Mouse (Mus musculus): ENCODE results near the gene Mfsd12. TPM values are rescaled to one million over a fixed set of nuclear protein-coding genes. Genes with fewer than 3 reads are reported as not detected.

Mfsd12 gene
- total and polyA plus RNA-seq, 3 experiments: 22.5 to 29.0 TPM; not detected in 1

GRCm38 (mm10) chr10:81351678-81352291 lies 5.5 kb upstream of the Mfsd12 start (continued):
- peak; percentile 94 for TF ChIP-seq MXI1 (IDR thresholded peaks at IDR 0.05; ENCODE audit: low read depth, low read length)
- TF ChIP-seq USF2 (IDR thresholded peaks at IDR 0.05; ENCODE audit: borderline replicate concordance in 1 of 2, insufficient read depth in 1 of 2, low read depth in 1 of 2, low read length in 2 of 2): no peak
- TF ChIP-seq SIN3A (IDR thresholded peaks at IDR 0.05; ENCODE audit: low read length): peak; percentile 96

DNA sequence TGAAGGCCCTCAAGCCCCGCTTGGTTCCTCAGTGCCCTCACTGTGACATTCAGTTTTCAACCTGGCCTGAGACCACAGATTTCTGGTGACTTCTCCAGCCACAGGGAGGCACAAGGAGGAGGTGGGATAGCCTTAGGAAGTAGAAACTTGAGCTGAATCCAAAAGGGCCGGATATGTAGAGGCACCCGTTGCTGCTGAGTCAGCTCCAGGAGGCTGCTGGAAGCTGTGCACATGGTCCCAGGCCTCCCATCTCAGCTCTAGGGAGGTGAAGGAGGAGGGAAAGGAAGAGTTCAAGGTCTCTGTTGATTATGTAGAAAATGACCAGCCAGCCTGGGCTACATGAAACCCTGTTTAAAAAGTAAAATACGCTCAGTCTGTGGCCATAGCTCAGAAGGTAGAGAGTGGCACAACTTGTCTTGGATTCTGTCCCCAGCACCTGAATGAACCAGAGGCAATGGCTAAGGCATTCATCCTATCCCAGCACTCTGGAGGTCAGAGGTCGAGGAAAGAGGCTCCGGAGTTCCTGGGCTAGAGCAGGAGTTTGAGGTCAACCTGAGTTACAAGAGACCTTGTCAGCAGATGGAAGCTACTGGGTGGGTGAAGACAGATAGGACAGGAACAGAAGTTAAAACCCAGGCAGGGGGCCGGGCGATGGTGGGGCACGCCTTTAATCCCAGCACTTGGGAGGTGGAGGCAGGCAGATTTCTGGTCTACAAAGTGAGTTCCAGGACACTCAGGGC lies 2.4 kb upstream of the Mfsd12 start:
- TF ChIP-seq GATA1 (IDR thresholded peaks at IDR 0.05; ENCODE audit: low read depth, low read length) (no peak), MAZ (IDR thresholded peaks at IDR 0.05; ENCODE audit: low read depth, low read length) (no peak), CHD1 (IDR thresholded peaks at IDR 0.05; ENCODE audit: low read depth, low read length) (no peak), TCF12 (IDR thresholded peaks at IDR 0.05; ENCODE audit: low read depth, low read length) (no peak), HCFC1 (IDR thresholded peaks at IDR 0.05; ENCODE audit: low read depth, low read length) (no peak), BHLHE40 (IDR thresholded peaks at IDR 0.05; ENCODE audit: borderline replicate concordance, low read depth, low read length) (no peak), SIN3A (IDR thresholded peaks at IDR 0.05; ENCODE audit: low read length) (no peak), E2F4 (IDR thresholded peaks at IDR 0.05; ENCODE audit: borderline replicate concordance, low read depth, low read length) (no peak), MYB (IDR thresholded peaks at IDR 0.05; ENCODE audit: low read depth, low read length) (no peak), CTCF (IDR thresholded peaks at IDR 0.05 in 2 of 3, conservative IDR thresholded peaks at IDR 0.05 in 1 of 3; ENCODE audit: control insufficient read depth in 1 of 3, insufficient read depth in 1 of 3, low read depth in 2 of 3, low read length in 3 of 3, poor library complexity in 1 of 3, severe bottlenecking in 1 of 3) (no peak), MXI1 (IDR thresholded peaks at IDR 0.05; ENCODE audit: low read depth, low read length) (no peak), TAL1 (IDR thresholded peaks at IDR 0.05; ENCODE audit: low read length) (no peak), POLR2AphosphoS5 (IDR thresholded peaks at IDR 0.05; ENCODE audit: borderline replicate concordance, low read depth, low read length) (no peak), MEF2A (IDR thresholded peaks at IDR 0.05; ENCODE audit: extremely low read depth, insufficient replicate concordance, low read depth, low read length, poor library complexity, severe bottlenecking) (no peak), MYC (IDR thresholded peaks at IDR 0.05; ENCODE audit: low read depth, low read length) (no peak), MAFK (IDR thresholded peaks at IDR 0.05; ENCODE audit: borderline replicate concordance, low read depth, low read length) (no peak), SMC3 (IDR thresholded peaks at IDR 0.05; ENCODE audit: low read depth, low read length) (no peak), ELF1 (IDR thresholded peaks at IDR 0.05; ENCODE audit: low read depth, low read length) (no peak), POLR2AphosphoS2 (IDR thresholded peaks at IDR 0.05; ENCODE audit: low read length) (no peak)
- DNase-seq (ENCODE audit: low read depth, low spot score): no peak
- peaks cover 0 to 24% of the 10 kb centered on the region in 2 experiments; a peak in 2 of 4 replicates for H3K36me3 ChIP-seq (ENCODE audit: control insufficient read depth in 1 of 2, insufficient read depth in 2 of 2, low read length in 2 of 2)
- H3K9me3 ChIP-seq (replicated peaks; ENCODE audit: insufficient read depth, low read length): no peaks in the 10 kb centered on the region
- peaks cover 28% of the 10 kb centered on the region for H3K79me2 ChIP-seq (ENCODE audit: control insufficient read depth, insufficient read depth, low read length, poor library complexity)
- H3K27ac ChIP-seq (ENCODE audit: control insufficient read depth, low read depth, low read length): no peak overlapping the region
- H3K4me1 ChIP-seq (ENCODE audit: control insufficient read depth in 1 of 2, insufficient read depth in 2 of 2, low read length in 2 of 2): peaks cover 3 to 33% of the 10 kb centered on the region in 2 experiments; a peak in 3 of 4 replicates
- no peak overlapping the region for H3K4me3 ChIP-seq (ENCODE audit: control insufficient read depth in 1 of 2, insufficient read depth in 1 of 2, low read depth in 2 of 2, low read length in 2 of 2)
- H3K9ac ChIP-seq (ENCODE audit: control insufficient read depth, low read depth, low read length, poor library complexity, severe bottlenecking): no peak overlapping the region
- no peaks in the 10 kb centered on the region for H3K27me3 ChIP-seq (ENCODE audit: control insufficient read depth in 1 of 2, insufficient read depth in 2 of 2, low read length in 2 of 2)

Measured in MEL (cell line).